Mouse (Mus musculus) urinary bladder, postnatal 14 days (tissue): Measurements from ENCODE around the gene Vmn2r96.
"Not testable (repeated sequence)": the region's sequence is repeated elsewhere in the genome, so short reads cannot be mapped to it uniquely, and the experiment has no call there.

Source experiments
- DNase-seq: peaks from one replicate; pipeline ENCODE4 v3.0.0; 2021; ENCODE audit warnings: low spot score

Vmn2r96 gene

DNA sequence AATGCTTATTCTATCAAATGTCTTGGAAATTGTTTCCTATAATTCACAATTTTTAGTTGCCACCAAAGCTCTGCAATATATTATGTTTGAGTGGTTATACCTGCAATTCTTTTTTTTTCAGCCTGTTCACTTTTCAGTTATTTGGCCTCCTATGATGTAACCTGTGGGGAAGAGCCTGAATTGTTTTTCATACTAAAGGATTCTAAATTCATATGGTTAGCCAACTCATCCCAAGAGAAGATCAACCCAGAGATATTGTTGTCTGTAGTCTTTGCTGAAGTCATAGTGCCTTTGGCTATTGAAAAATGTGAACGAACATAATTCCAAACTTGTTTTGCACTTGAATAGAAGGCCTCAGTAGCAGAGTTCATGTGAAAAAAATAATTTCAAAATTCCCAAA is at the start of gene Vmn2r96:
Gene Vmn2r96, plus strand, starts transcription at position 301 of the 400 bp plus-strand sequence.
- DNase-seq: not testable (repeated sequence)

DNA sequence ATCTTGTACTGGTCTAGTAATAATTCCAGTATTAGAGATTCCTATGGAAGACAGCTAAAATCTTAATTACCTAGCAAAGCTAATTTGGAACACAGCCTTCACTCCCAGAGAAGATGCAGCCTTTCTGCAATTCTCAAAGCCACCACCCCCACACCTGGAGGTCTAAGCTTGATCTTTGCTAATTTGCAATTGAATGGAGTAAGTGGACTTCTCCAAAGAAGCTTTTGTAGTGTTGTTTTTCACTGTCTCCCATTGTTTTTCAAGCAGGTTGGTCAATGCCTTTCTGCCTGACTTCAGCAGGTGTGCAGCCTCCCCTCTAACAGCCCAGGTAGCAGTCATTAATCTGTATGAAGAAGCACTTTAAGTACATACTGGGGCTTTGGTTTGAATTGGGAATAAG is 49.6 kb upstream of the Vmn2r96 start:
- no peak for DNase-seq

- no peak for DNase-seq
Measured at GRCm38 (mm10) chr17:18523991-18524390, 49.0 kb upstream of the Vmn2r96 start.

DNA sequence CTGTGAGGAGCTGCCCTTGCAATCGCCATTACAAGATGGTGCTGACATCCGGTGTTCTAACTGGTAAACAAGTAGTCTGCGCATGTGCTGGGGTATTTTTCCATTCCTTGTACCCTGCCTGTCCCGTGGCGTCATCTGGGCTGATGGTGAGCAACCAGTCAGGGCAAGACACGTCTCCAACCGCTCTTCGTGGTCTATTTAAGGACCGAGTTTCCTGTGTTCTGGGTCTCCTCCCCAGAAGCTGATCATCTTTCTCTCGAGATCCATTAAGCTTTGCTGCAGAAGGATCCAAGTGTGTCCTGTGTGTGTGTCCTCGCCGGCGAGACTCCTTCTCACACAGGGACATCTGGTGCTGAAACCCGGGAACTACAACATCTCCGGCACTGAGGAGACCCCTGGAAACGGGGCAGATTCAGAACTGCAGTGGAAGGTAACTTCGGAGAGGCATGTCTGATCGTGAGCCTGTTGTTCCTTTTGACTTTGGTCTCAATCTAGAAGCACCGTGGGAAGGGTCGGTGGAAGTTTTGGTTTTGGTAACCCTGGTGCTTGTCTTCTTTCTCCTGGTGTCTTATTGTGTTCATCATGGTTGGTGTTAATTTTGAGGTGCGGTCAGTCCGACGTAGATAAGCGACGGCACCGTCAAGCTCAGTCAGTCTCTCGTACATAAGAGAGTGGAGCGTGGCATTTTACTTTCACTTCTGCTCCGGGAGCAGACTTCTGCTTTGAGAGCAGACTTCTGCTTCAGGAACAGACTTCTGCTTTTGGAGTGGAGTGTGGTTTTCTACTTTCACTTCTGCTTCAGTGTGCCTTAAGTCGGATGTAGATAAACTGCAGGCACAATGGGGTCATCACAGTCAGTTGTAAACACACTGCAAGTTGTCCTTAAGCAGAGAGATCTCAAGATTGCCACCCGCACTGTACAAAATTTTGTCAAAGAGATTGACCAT is 14.5 kb upstream of the Vmn2r96 start:
- not testable (repeated sequence) for DNase-seq

DNA sequence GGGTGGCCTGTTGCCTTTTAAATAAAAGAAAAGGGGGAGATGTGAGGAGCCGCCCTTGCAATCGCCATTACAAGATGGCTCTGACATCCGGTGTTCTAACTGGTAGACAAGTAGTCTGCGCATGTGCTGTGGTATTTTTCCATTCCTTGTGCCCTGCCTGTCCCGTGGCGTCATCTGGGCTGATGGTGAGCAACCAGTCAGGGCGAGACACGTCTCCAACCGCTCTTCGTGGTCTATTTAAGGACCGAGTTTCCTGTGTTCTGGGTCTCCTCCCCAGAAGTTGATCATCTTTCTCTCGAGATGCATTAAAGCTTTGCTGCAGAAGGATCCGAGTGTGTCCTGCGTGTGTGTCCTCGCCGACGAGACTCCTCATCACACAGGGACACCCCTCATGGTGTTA is 6.8 kb upstream of the Vmn2r96 start:
- DNase-seq: not testable (repeated sequence)

DNA sequence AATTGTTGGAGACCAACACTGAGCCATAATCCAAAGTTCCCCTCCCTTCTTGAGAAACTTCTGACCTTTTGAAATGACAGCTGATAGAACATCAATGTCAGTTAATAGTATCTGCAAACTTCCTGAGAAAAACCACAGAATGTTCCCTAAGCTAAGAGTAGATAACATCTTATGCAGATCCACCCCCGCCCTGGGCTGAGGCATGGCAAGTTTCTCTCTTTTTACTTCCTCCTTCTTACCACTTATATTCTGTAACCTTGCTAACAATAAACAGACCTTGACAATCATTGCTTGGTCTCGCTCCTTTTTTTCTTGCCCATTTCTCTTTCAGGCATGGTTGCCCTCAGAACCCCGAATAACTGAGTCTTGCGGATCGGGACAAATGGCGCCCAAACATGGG is 42.2 kb downstream of the Vmn2r96 start:
- DNase-seq: not testable (repeated sequence)

- no peak for DNase-seq
Measured at GRCm38 (mm10) chr17:18626532-18626931, 53.6 kb downstream of the Vmn2r96 start.
